Mouse (Mus musculus) adrenal gland, adult 18-20 months (tissue): ENCODE measurements at regions not wholly inside any gene's neighbourhood (a gene's known extent, or its start where the extent isn't known, plus 50 kb on each side); places are given as distances from the start of the nearest gene placed in this dataset.
A peak's percentile ranks its signal among the peaks of the same experiment; 100 is the strongest.

Source experiments
- DNase-seq, 2 experiments: peaks; one replicate each; pipeline ENCODE4 v3.0.0; 2021 to 2022; ENCODE audit warnings: low spot score in 2 of 2

- no peak for DNase-seq
These were observed 212.9 kb upstream of the Mocs1 start for GRCm38 (mm10) chr17:49215281-49215680.

DNA sequence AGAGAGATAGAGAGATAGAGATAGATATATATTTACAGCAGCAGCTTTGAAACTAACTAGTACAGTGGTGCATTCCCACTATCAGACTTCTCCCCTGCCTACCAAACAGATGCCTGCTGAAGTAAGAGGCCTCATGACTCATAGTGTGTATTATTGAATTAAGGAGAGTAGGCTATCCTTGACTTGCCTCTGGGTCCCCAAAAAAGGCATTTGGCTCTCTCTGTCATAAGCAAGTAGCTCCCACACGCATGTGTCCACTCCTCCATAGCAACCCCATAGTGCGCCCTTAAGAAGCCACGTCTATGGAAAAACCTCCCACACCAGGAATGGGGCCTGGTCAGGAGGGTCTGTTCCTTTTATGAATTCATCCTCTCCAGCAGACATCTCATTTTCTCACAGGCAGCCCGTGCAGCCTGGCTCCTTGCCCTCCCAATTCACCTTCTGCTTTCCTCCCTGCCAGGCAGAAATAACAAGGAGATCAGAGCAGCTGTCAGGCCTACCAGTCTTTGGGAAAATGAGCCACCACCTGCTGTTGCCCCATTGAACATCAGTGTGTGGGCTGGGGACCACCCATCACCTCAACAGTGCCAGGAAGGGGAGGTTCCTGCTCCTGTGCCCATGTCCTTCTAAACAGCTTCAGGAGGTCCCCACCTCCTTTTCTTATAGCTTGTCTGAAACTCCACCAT, 208.5 kb upstream of the Mocs1 start:
- no peak for DNase-seq

GRCm38 (mm10) chr17:49223212-49223611, 204.9 kb upstream of the Mocs1 start:
- no peak for DNase-seq

GRCm38 (mm10) chr17:49223651-49224050, 204.5 kb upstream of the Mocs1 start:
- DNase-seq, result no peak

GRCm38 (mm10) chr17:49225255-49226015, 202.7 kb upstream of the Mocs1 start:
- DNase-seq, result no peak

- no peak for DNase-seq
These were observed 202.2 kb upstream of the Mocs1 start for GRCm38 (mm10) chr17:49226016-49226400.

DNA sequence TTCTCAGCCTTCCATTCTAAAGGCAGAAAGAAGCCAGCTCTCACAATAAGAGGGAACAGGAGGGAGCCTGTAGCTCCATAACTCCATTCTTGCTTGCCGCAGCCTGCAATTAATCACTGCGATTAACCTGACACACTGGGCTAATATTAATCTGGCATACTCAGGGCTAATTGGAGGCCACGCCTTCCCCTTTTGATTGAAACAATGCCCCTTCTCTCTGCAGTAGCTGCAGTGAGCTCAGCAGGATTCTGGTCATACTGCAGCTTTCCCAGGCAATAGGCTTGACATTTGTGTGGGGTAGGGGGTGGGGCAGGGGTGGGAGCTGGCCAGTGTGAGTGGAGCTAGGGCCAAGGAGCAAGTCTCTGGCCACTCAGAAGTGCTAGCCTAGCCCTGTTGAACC, 196.9 kb upstream of the Mocs1 start:
- DNase-seq, result no peak

- no peak for DNase-seq
These were observed 188.1 kb upstream of the Mocs1 start for GRCm38 (mm10) chr17:49240097-49240496.

- DNase-seq, result peak in 1 of 2 experiments; percentile 22
These were observed 184.7 kb upstream of the Mocs1 start for GRCm38 (mm10) chr17:49243419-49243818.

DNA sequence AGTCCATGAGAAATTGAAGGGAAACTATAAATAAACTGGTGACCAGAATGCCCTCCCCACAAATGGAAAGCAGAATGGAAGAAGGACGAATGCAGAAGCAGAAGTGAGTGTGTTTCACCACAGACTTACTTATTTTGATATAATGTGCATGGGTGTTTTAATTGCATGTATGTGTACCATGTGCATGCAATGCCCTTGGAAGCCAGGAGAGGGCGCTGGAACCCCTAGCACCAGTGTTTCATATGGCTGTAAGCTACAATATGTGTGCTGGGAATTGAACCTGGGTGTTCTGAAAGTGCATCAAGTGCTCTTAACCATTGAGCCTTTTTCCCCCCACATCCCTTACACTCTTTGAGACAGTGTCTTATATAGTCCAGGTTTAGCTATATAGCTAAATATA, 183.1 kb upstream of the Mocs1 start:
- no peak for DNase-seq

DNA sequence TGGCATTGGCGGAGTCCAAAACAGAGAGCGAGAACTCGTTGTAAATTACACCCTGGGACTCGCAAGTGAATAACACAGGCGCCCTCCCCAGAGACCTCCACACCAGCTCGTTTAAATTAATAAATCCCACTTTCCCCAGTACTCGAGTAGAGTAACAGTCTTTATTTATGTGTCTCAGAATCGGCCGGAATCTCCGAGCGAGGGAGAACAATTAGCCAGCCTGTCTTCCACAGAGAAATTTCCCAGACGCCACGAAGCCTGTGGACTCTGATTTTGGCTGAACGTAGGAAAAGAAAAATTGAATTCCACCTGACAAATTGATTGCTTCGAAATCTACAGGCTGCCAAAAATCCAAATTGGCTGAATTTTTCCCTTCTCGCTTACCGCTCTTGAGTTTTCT, 180.9 kb upstream of the Mocs1 start:
- no peak for DNase-seq

DNA sequence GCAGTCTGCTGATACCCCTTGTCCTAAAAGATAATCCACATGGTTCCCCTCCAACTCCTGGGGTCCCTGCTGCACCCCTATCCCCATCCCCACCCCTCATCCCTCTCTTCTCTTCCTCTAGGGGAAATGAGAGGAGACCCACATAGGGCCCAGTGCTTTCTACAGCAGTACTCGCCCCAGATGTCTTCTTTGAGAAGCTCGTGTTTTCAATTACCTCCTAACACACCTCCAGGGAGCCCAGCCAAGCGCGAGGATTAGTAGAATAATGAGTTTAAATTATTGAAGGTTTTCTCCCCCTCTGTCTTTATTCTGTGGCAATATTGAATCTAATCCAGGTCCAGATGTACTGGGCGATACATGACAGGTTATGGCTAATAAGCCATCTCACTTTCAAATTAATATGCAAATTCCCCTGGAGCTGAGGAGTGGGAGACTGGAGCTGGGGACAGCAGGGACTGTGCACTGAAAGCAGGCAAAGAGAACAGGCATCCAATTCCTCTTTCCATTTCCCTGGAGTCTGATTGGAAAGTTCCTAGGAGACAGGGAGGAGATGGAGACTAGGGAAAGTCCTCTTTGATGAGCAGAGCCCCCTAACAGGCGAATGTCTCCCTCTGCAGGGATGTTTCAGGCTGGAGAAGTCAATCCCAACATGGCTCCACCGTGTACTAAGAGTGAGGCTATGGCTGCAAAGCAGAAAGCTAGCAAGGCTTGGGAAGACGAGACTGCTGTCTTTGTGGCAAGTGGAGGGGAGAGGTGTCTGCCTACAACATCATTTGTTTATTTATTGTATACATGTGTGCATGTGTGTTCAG, 177.2 kb upstream of the Mocs1 start:
- DNase-seq, result no peak

- DNase-seq, result no peak
These were observed 175.9 kb upstream of the Mocs1 start for GRCm38 (mm10) chr17:49252271-49252670.

DNA sequence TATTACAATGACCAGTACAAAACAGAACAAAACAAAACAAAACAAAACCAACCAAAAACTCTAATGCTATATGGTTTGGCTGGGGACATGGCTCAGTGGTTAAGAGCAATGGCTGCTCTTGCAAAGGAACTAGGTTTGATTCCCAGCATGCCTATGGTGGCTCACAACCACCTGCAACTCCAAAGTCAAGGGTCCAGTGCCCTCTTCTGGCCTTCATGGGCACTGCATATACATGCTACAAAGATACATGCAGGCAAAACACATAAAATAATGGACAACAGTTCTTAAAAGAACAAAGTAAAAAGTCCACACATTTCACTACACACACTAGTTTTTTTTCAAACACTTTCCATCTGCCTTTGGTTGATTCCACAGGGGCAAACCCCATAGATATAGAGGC, 169.7 kb upstream of the Mocs1 start:
- DNase-seq, result no peak

DNA sequence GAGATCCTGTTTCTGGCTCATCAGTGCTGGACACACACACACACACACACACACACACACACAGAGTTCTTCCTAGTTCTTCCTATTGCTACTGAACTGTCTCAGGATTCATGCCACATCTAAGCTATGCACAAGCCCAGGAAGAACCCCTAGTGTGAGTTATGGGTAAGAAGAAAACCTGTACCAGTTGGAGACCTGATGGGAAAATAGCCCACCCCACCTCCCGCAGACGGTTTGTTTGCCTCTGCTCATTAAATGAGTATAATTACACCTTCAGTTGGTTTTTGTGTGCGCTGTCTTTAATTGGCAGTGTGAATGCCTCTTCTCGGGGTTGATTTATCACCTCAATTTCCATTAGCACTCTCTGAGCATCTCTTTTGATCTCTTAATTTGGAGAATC, 165.8 kb upstream of the Mocs1 start:
- no peak for DNase-seq

- no peak for DNase-seq
These were observed 161.8 kb upstream of the Mocs1 start for GRCm38 (mm10) chr17:49266343-49266742.

DNA sequence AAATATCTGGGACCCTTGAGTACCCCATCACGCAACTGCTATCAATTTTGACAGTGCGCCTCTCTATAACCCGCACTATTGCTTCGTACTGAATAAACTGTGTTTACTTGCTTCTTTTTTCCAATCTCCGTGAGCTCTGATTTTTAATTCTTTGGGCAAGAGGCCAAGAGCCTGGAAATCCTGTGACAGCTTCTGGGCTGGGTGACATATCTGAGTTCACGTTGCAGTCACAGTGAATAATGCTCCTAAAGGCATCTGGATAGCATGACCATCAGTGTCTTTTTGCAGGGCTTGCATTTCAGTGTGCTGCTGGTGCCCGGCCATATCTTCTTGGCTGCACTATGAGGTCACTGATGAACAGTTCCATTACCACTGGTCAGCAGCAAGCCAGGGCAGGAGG, 158.2 kb upstream of the Mocs1 start:
- DNase-seq, result no peak

DNA sequence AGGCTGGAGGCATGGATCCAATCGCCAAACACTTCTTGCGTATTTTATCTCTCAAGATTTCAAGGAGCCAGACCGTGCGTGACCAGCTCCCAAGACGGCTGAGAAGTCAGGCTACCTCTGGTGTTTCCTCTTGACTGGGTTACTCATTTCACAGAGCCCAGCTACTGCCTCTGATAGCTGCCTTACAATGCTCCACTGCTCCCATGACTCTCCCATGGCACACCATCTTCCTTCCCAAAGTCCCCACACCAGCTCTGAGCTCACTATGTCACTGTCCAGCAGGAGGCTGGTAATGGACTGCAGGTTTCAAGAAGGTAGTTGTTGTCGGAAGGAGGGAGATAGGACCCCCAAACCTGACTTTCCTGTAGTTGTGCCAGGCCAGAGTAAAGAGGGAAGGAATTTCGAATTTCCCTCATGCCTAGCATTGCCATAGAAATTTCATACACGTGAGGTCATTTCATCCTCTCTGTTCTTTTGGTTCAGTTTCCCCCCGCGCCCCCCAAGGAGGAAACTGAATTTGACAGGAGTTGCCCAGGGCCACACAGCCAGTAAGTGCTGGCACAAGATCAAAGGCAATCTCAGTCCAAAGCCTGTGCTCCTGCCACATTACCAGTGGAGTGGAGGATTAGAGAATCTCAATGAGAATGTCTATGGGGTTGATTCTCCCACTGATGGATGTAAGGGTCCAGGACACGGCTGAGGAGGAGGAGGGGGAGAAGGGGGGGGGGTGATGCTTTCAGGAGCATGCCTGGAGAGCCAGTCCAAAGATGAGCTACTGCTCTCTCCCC, 155.3 kb upstream of the Mocs1 start:
- no peak for DNase-seq

- no peak for DNase-seq
These were observed 153.2 kb upstream of the Mocs1 start for GRCm38 (mm10) chr17:49274936-49275335.

GRCm38 (mm10) chr17:49275421-49275820, 152.7 kb upstream of the Mocs1 start:
- no peak for DNase-seq

DNA sequence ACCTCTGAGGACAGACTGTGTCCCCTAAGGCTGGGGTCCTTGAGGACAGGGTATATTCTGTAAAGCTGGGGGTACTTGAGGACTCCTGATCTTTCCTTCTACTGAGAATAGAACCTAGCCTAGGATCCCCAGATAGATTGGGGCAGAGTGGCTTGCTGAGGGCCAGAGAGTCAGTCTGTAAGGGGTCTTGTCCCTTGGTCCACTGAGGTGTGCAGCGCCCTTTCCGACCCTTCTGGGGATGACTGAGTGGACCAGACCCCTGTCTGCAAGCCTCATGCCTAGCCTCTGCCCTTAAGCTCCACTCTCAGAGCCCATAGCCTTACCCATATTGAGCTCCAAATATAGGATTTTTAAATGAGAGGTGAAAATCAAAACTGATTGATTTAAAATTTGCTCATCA, 152.2 kb upstream of the Mocs1 start:
- DNase-seq, result no peak
